Comparison of ENCODE assay signal across 14 mouse cellular contexts in genomic region chr3:53502428-53502827, GRCm38 (mm10). TPM values are rescaled to one million over a fixed set of nuclear protein-coding genes. Genes with fewer than 3 reads are reported as not detected.
DNase-seq lines count a peak whose midpoint lies in the region; ATAC-seq and TF ChIP-seq lines count a peak whose summit lies in the region.
"Had no signal": no experiment of that assay in that cellular context is flagged by ENCODE, and none has a peak within 500 bp of the region (broad histone marks: within the 10 kb centered on the region; RNA-seq: fewer than 3 reads in every experiment).

No protein-coding gene starts in this region.

- WGBS in liver, postnatal 0 days (ENCODE audit: insufficient replicate concordance): 54% methylated on average over 6 of the region's 6 CpGs
- WGBS in liver, embryonic 11.5 days: 61% methylated on average over 6 of the region's 6 CpGs
- 67% methylated on average over 6 of the region's 6 CpGs for WGBS in neural tube, embryonic 15.5 days

- no peaks in the 10 kb centered on the region for H3K27me3 ChIP-seq in liver, postnatal 0 days (ENCODE audit: insufficient read depth, low read length)
- H3K27me3 ChIP-seq in liver, embryonic 11.5 days (replicated peaks; ENCODE audit: control insufficient read depth, insufficient read depth, low read length): no peaks in the 10 kb centered on the region
- no peaks in the 10 kb centered on the region for H3K27me3 ChIP-seq in neural tube, embryonic 15.5 days (replicated peaks)
- H3K27me3 ChIP-seq: embryonic facial prominence, embryonic 15.5 days; limb, embryonic 12.5 days had no signal

- H3K4me1 ChIP-seq in liver, postnatal 0 days (ENCODE audit: insufficient read depth): no peaks in the 10 kb centered on the region
- no peaks in the 10 kb centered on the region; the same call in 1 of the 2 replicates for H3K4me1 ChIP-seq in liver, embryonic 11.5 days (replicated peaks; ENCODE audit: control insufficient read depth, insufficient read depth, low read length)
- no peaks in the 10 kb centered on the region for H3K4me1 ChIP-seq in neural tube, embryonic 15.5 days
- H3K4me1 ChIP-seq: limb, embryonic 12.5 days had no signal

- no peak overlapping the region for H3K4me3 ChIP-seq in gastrocnemius, adult 2 months
- H3K4me3 ChIP-seq in liver, postnatal 0 days (ENCODE audit: low read depth, low read length): no peak overlapping the region
- no peak overlapping the region for H3K4me3 ChIP-seq in liver, embryonic 11.5 days (ENCODE audit: low read depth, low read length)
- H3K4me3 ChIP-seq in neural tube, embryonic 15.5 days (replicated peaks): no peak overlapping the region
- H3K4me3 ChIP-seq: embryonic facial prominence, embryonic 15.5 days; limb, embryonic 12.5 days had no signal

- no peak for DNase-seq in gastrocnemius, adult 2 months
- no peak for DNase-seq in gastrocnemius, adult 8-10 months (ENCODE audit: low spot score in 2 of 2)
- DNase-seq in liver, postnatal 0 days: no peak
- no peak for DNase-seq in liver, embryonic 11.5 days (ENCODE audit: low spot score)
- DNase-seq in NIH3T3 (ENCODE audit: low read depth): peak; percentile 48
- no peak for DNase-seq in embryo, embryonic 9.5 days (ENCODE audit: extremely low spot score)
- no peak for DNase-seq in kidney, postnatal 10 days
- DNase-seq: kidney, adult 18-20 months; right cerebral cortex, postnatal 4 days; thymus, postnatal 36 days had no signal

- H3K9ac ChIP-seq in liver, postnatal 0 days (replicated peaks): no peak overlapping the region
- no peak overlapping the region for H3K9ac ChIP-seq in liver, embryonic 11.5 days (ENCODE audit: low read depth, low read length)
- no peak overlapping the region for H3K9ac ChIP-seq in neural tube, embryonic 15.5 days (replicated peaks)
- H3K9ac ChIP-seq: embryonic facial prominence, embryonic 15.5 days; limb, embryonic 12.5 days had no signal

- no peaks in the 10 kb centered on the region for H3K36me3 ChIP-seq in liver, postnatal 0 days (replicated peaks; ENCODE audit: insufficient read depth, low read length)
- H3K36me3 ChIP-seq in liver, embryonic 11.5 days (ENCODE audit: control insufficient read depth, insufficient read depth, low read length): no peaks in the 10 kb centered on the region
- H3K36me3 ChIP-seq in neural tube, embryonic 15.5 days: no peaks in the 10 kb centered on the region
- H3K36me3 ChIP-seq: embryonic facial prominence, embryonic 15.5 days; limb, embryonic 12.5 days had no signal

- TF ChIP-seq CTCF in gastrocnemius, adult 2 months (IDR thresholded peaks at IDR 0.05): peak; percentile 51
- TF ChIP-seq CTCF in liver, postnatal 0 days (IDR thresholded peaks at IDR 0.05; ENCODE audit: low read depth): peak; percentile 67

- ATAC-seq in liver, postnatal 0 days: no peak
- ATAC-seq in liver, embryonic 11.5 days (replicated peaks; ENCODE audit: low FRiP score): no peak
- peak; percentile 47; the same call in 1 of the 2 replicates for ATAC-seq in neural tube, embryonic 15.5 days (ENCODE audit: low FRiP score)

- TF ChIP-seq EP300 in liver, postnatal 0 days (IDR thresholded peaks at IDR 0.05; ENCODE audit: low read depth): no peak

- intact Hi-C loops in gastrocnemius, adult 2 months (cut with DNase I): no loop called here

- no peaks in the 10 kb centered on the region for H3K9me3 ChIP-seq in liver, postnatal 0 days (ENCODE audit: low read length)
- H3K9me3 ChIP-seq in liver, embryonic 11.5 days (ENCODE audit: control insufficient read depth, low read length): no peaks in the 10 kb centered on the region
- H3K9me3 ChIP-seq in neural tube, embryonic 15.5 days (replicated peaks): no peaks in the 10 kb centered on the region
- H3K9me3 ChIP-seq: embryonic facial prominence, embryonic 15.5 days; limb, embryonic 12.5 days had no signal

- no peak overlapping the region for H3K4me2 ChIP-seq in liver, postnatal 0 days (ENCODE audit: low read depth, low read length)
- H3K4me2 ChIP-seq in liver, embryonic 11.5 days: no peak overlapping the region
- H3K4me2 ChIP-seq in neural tube, embryonic 15.5 days: no peak overlapping the region
- H3K4me2 ChIP-seq: embryonic facial prominence, embryonic 15.5 days; limb, embryonic 12.5 days had no signal

- H3K27ac ChIP-seq in gastrocnemius, adult 2 months: no peak overlapping the region
- no peak overlapping the region for H3K27ac ChIP-seq in liver, postnatal 0 days (ENCODE audit: low read depth)
- no peak overlapping the region for H3K27ac ChIP-seq in liver, embryonic 11.5 days (ENCODE audit: low read depth, low read length)
- H3K27ac ChIP-seq in neural tube, embryonic 15.5 days (replicated peaks): no peak overlapping the region
- H3K27ac ChIP-seq: embryonic facial prominence, embryonic 15.5 days; limb, embryonic 12.5 days had no signal

RNA-seq across cellular contexts. Expression of gene Stoml3, which starts 14.0 kb away (rescaled TPM):
- not detected for total RNA-seq in gastrocnemius, adult 2 months (2021)
- total RNA-seq in gastrocnemius, adult 8-10 months (2022): not detected
- polyA plus RNA-seq in liver, postnatal 0 days (2015; fragmentation: Nextera tagmentation; extraction: Ambion mirVana): not detected in 2 replicates
- not detected in 2 replicates for polyA plus RNA-seq in liver, embryonic 11.5 days (2014; fragmentation: Nextera tagmentation; extraction: Ambion mirVana)
- 0.19 TPM in 2 replicates for polyA plus RNA-seq in neural tube, embryonic 15.5 days (2015; fragmentation: Nextera tagmentation; extraction: Ambion mirVana)
- total RNA-seq: monocyte, adult 5-6 weeks had no signal
- polyA plus RNA-seq: limb, embryonic 12.5 days had no signal

RNA-seq across cellular contexts. Expression of gene Proser1, which starts 39.0 kb away (rescaled TPM):
- 1 to 10 TPM; 7.0 to 7.4 TPM for total RNA-seq in gastrocnemius, adult 2 months (2021)
- total RNA-seq in gastrocnemius, adult 8-10 months (2022): 1 to 10 TPM; 4.1 to 6.6 (median 5.1) TPM
- polyA plus RNA-seq in liver, postnatal 0 days (2015; fragmentation: Nextera tagmentation; extraction: Ambion mirVana): 4.0 and 4.1 TPM in 2 replicates
- 15.0 and 17.9 TPM in 2 replicates for polyA plus RNA-seq in liver, embryonic 11.5 days (2014; fragmentation: Nextera tagmentation; extraction: Ambion mirVana)
- polyA plus RNA-seq in neural tube, embryonic 15.5 days (2015; fragmentation: Nextera tagmentation; extraction: Ambion mirVana): 16.6 and 19.1 TPM in 2 replicates

RNA-seq across cellular contexts. Expression of gene Nhlrc3, which starts 39.3 kb away (rescaled TPM):
- total RNA-seq in gastrocnemius, adult 2 months (2021): 1 to 10 TPM; 2.1 to 2.9 TPM
- 1 to 10 TPM; 1.5 to 2.9 (median 2.4) TPM for total RNA-seq in gastrocnemius, adult 8-10 months (2022)
- 5.0 and 6.1 TPM in 2 replicates for polyA plus RNA-seq in liver, postnatal 0 days (2015; fragmentation: Nextera tagmentation; extraction: Ambion mirVana)
- polyA plus RNA-seq in liver, embryonic 11.5 days (2014; fragmentation: Nextera tagmentation; extraction: Ambion mirVana): 6.8 and 9.5 TPM in 2 replicates
- polyA plus RNA-seq in neural tube, embryonic 15.5 days (2015; fragmentation: Nextera tagmentation; extraction: Ambion mirVana): 7.0 and 8.9 TPM in 2 replicates
